Mouse (Mus musculus) embryonic fibroblast, embryonic 13.5 days (primary cell): Measurements from ENCODE around the gene Ugt1a6b. TPM values are rescaled to one million over a fixed set of nuclear protein-coding genes. Genes with fewer than 3 reads are reported as not detected.

Experiments used
- H3K27ac ChIP-seq: 2 replicates; pipeline ENCODE4 v1.5.1; 2012; ENCODE audit warnings: low read length, control low read depth, inconsistent platforms; ENCODE audit not compliant: insufficient read depth
- H3K4me1 ChIP-seq: 2 replicates; pipeline ENCODE4 v1.6.1; 2011; ENCODE audit warnings: low read length; ENCODE audit not compliant: control insufficient read depth, insufficient read depth
- H3K4me3 ChIP-seq: 2 replicates; pipeline ENCODE4 v1.5.1; 2011; ENCODE audit warnings: mild to moderate bottlenecking, control low read depth, low read length; ENCODE audit not compliant: insufficient read depth
- CTCF ChIP-seq: IDR thresholded peaks from 2 replicates; pipeline ENCODE4 v1.5.1; 2011; ENCODE audit warnings: mild to moderate bottlenecking, control low read depth, low read length, moderate library complexity, borderline replicate concordance; ENCODE audit not compliant: insufficient read depth
- POLR2A ChIP-seq: IDR thresholded peaks from 2 replicates; pipeline ENCODE4 v1.6.1; 2011; ENCODE audit warnings: low read depth, mild to moderate bottlenecking, control low read depth, low read length, moderate library complexity
- polyA plus RNA-seq: library from polyadenylated mRNA; stranded (reverse); fragments of >200 nt; gene quantifications from 2 replicates; pipeline ENCODE4 v1.2.4, GENCODE M21; 2011; ENCODE audit warnings: low read depth; ENCODE audit not compliant: missing spikeins, insufficient read length

Ugt1a6b gene
- polyA plus RNA-seq, 1 experiment: 1.8 TPM

GRCm38 (mm10) chr1:88238771-88239170, 135.7 kb downstream of the Ugt1a6b start:
- H3K4me1 ChIP-seq: no peaks in the 10 kb centered on the region
- TF ChIP-seq CTCF (no peak), POLR2A (no peak)
- H3K4me3 ChIP-seq: no peak overlapping the region
- no peak overlapping the region for H3K27ac ChIP-seq

DNA sequence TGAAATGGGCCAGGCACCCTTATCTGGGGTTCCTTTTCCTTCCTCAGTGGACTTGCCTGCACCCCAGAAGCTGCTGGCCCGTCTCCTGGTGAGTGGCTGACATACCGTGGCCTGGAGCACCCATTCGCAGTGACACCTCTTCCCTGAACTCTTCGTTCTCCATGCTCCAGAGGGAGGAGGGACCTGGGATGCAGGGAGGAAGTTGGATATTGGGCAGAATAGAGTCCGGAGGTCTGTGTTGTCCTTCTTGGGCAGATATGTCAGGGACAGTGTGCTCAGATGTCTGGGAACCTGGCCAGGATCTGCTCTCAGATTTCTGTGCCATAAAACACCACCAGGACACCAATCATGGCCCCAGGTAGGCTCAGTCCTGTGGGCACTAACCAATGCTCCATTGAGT, 137.0 kb downstream of the Ugt1a6b start:
- no peaks in the 10 kb centered on the region for H3K4me1 ChIP-seq
- H3K4me3 ChIP-seq: no peak overlapping the region
- TF ChIP-seq CTCF (no peak), POLR2A (no peak)

DNA sequence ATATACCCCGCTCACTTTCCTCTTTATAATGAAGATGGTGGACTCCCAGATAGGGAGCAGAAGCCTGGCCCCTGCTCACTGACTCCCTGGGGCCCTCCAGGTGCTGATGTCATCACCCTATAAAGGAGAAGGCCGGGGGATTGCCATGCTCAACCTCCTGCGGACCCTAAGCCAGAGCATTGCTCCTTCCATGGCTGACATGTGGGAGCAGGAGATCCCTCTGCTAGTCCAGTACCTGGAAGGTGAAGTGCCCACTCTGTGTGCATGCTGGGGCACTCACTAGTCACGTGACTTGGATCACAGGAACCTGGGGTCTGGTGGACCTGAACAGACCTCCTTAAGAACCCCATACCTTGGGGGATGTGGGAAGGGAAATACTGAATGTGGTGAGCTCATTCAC, 137.5 kb downstream of the Ugt1a6b start:
- Histone ChIP-seq H3K27ac (no peak overlapping the region), H3K4me1 (no peaks in the 10 kb centered on the region), H3K4me3 (no peak overlapping the region)
- TF ChIP-seq POLR2A: no peak
- no peak for TF ChIP-seq CTCF

More for the DNA sequence above, 137.0 kb downstream of the Ugt1a6b start:
- H3K27ac ChIP-seq: no peak overlapping the region

DNA sequence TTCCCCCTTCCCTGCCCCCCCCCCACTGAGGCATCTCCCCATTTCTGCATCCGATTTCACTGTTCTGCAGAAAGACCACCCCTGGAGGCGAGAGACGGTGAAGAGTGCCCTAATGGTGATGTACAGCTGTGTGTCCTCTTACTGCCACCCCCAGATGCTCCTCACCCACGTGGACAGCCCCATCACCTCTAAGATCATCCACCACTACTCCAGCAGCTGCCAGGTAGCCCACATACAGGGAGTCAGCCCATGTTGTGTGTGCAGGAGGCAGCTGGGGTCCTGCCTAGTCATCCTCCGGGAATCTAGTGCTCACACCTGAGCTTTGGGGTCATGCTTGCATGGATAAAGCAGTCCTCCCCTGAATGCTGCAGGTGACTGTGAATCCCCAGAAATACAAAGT, 140.8 kb downstream of the Ugt1a6b start:
- H3K4me1 ChIP-seq: no peaks in the 10 kb centered on the region
- H3K27ac ChIP-seq: no peak overlapping the region
- TF ChIP-seq POLR2A (no peak), CTCF (no peak)
- H3K4me3 ChIP-seq: no peak overlapping the region

GRCm38 (mm10) chr1:88245881-88246280, 142.8 kb downstream of the Ugt1a6b start:
- no peak for TF ChIP-seq CTCF
- no peak for TF ChIP-seq POLR2A
- Histone ChIP-seq H3K4me1 (no peaks in the 10 kb centered on the region), H3K4me3 (no peak overlapping the region), H3K27ac (no peak overlapping the region)

DNA sequence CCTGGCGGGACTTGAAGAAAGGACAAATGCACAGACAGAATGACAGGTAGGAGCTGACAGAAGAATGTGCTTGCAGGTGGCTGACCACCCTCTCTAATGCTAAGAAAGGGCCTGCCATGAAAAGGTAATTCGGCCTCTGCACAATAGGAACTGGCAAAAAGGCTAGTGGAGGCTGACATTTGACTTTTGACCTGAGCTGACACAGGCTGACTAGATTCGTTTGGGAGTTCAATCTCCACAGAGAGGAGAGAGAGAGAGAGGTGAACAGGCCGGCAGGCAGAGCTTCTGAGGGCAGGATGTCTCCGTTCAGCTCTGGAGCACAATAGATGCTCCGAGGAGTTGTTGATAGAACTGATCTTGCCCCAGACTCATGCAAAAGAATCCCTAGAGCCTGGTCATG, 143.3 kb downstream of the Ugt1a6b start:
- H3K4me1 ChIP-seq: no peaks in the 10 kb centered on the region
- TF ChIP-seq CTCF (no peak), POLR2A (no peak)
- no peak overlapping the region for H3K27ac ChIP-seq
- H3K4me3 ChIP-seq: no peak overlapping the region

- H3K27ac ChIP-seq: no peak overlapping the region
- TF ChIP-seq CTCF (no peak), POLR2A (no peak)
- no peak overlapping the region for H3K4me3 ChIP-seq
- H3K4me1 ChIP-seq: no peaks in the 10 kb centered on the region
Measured at GRCm38 (mm10) chr1:88247660-88248059, 144.6 kb downstream of the Ugt1a6b start.

DNA sequence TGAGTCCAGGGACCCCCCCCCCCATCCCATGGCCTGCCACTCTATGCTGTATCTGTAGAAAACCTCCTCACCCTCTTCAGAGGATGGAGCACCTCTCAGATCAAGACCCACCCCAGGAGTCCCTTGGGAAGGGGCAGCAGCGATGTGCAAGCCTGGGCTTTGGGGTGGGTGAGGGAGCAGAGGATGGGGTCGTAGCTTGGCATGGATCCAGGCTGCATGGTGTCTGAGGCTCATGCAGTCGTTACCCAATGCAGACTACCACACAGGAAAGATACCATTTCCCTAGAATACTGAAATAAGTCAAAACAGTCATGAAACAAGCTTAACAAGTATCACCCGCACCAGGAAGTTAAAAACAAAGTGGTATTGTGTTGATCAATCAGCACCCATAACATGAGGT, 145.6 kb downstream of the Ugt1a6b start:
- no peak overlapping the region for H3K27ac ChIP-seq
- H3K4me3 ChIP-seq: no peak overlapping the region
- TF ChIP-seq POLR2A (no peak), CTCF (no peak)
- H3K4me1 ChIP-seq: no peaks in the 10 kb centered on the region

DNA sequence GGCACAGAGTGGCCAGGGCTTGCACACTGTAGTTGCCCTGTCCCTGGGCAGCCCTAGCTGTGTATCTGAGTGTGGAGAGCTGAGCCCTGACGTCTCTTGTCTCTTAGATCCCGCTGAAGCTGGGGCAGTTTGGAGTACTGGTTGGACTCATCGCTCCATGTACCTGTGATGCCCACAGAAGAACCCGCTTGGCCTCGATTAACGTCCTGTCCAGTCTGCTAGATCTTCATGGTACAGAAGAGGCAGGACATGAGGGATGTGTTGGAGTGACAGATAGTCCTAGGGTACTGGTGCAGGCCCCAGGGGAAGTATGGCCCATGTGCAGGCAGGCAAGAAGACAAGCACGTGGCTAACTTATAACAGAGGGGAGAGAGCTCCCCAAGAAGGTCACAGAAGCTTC, 146.5 kb downstream of the Ugt1a6b start:
- no peak overlapping the region for H3K27ac ChIP-seq
- H3K4me1 ChIP-seq: no peaks in the 10 kb centered on the region
- TF ChIP-seq POLR2A (no peak), CTCF (no peak)
- no peak overlapping the region for H3K4me3 ChIP-seq

- no peaks in the 10 kb centered on the region for H3K4me1 ChIP-seq
- H3K4me3 ChIP-seq: no peak overlapping the region
- no peak for TF ChIP-seq CTCF
- TF ChIP-seq POLR2A: no peak
- no peak overlapping the region for H3K27ac ChIP-seq
Measured at GRCm38 (mm10) chr1:88250023-88250422, 147.0 kb downstream of the Ugt1a6b start.

- Histone ChIP-seq H3K4me1 (no peaks in the 10 kb centered on the region), H3K27ac (no peak overlapping the region), H3K4me3 (no peak overlapping the region)
- TF ChIP-seq CTCF (no peak), POLR2A (no peak)
Measured at GRCm38 (mm10) chr1:88253106-88253505, 150.1 kb downstream of the Ugt1a6b start.
